Mouse (Mus musculus): ENCODE measurements at regions not wholly inside any gene's neighbourhood (a gene's known extent, or its start where the extent isn't known, plus 50 kb on each side); places are given as distances from the start of the nearest gene placed in this dataset.

DNA sequence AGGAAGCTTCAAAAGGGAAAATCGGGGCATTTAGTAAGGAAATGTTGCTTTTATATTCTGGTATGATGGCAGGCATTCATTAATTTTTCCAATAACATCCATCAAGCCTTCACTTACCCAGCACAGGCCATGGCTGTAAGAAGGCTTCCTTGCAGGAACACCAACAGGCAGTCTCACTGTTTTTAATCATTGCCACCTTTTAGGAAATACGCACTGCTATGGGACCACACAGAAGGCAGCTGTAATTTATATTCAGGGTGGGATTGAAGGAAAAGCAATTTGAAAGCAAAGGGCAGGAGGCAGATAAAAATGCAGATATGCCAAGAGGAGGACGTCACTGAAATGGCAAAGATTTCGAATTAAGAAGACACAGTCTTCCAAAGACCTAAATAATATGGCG, 937.8 kb downstream of the Adgrl2 start:
- no peak overlapping the region for H3K27ac ChIP-seq
- H3K36me3 ChIP-seq (ENCODE audit: insufficient read depth, low read length), result no peaks in the 10 kb centered on the region
- DNase-seq (ENCODE audit: low spot score) (no peak), ATAC-seq (replicated peaks; ENCODE audit: low FRiP score, low read depth) (no peak)
- 43% methylated on average over 5 of the region's 5 CpGs for WGBS
- H3K27me3 ChIP-seq (ENCODE audit: insufficient read depth, low read length), result no peaks in the 10 kb centered on the region
- no peak overlapping the region for H3K9ac ChIP-seq (ENCODE audit: low read depth, low read length)
- H3K4me2 ChIP-seq (ENCODE audit: low read length), result no peak overlapping the region
- H3K4me1 ChIP-seq (replicated peaks; ENCODE audit: insufficient read depth, low read length), result no peaks in the 10 kb centered on the region
- no peak for TF ChIP-seq CTCF (IDR thresholded peaks at IDR 0.05; ENCODE audit: low read depth)
- H3K4me3 ChIP-seq (replicated peaks; ENCODE audit: low read depth, low read length), result no peak overlapping the region
- no peaks in the 10 kb centered on the region for H3K9me3 ChIP-seq (replicated peaks; ENCODE audit: low read length)

DNA sequence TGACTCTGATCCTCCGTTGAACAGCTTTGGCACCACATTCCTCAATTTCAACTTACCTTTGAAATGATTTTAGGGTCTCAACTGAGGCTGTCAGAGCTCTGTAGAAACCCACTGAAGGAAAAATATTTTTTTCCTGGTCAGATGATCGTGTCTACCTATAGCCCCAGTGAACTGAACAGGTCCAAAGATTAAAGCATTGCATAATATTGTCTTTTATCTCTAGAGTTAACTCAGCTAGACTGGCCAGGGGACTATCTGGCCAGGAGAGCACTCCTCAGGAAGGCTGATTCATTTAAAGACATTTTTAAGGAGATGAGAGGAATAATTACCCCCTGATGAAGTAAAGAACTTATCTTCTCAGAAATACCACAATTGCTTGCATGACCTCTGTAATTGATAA, 942.1 kb downstream of the Adgrl2 start:
- Histone ChIP-seq H3K36me3 (ENCODE audit: insufficient read depth, low read length) (no peaks in the 10 kb centered on the region), H3K4me3 (replicated peaks; ENCODE audit: low read depth, low read length) (no peak overlapping the region), H3K9ac (ENCODE audit: low read depth, low read length) (no peak overlapping the region), H3K9me3 (replicated peaks; ENCODE audit: low read length) (no peaks in the 10 kb centered on the region), H3K27ac (no peak overlapping the region), H3K4me1 (replicated peaks; ENCODE audit: insufficient read depth, low read length) (no peaks in the 10 kb centered on the region), H3K4me2 (ENCODE audit: low read length) (no peak overlapping the region), H3K27me3 (ENCODE audit: insufficient read depth, low read length) (no peaks in the 10 kb centered on the region)
- no peak for TF ChIP-seq CTCF (IDR thresholded peaks at IDR 0.05; ENCODE audit: low read depth)
- WGBS, result 83% methylated on average over 2 of the region's 2 CpGs
- ATAC-seq (replicated peaks; ENCODE audit: low FRiP score, low read depth) (no peak), DNase-seq (ENCODE audit: low spot score) (no peak)

DNA sequence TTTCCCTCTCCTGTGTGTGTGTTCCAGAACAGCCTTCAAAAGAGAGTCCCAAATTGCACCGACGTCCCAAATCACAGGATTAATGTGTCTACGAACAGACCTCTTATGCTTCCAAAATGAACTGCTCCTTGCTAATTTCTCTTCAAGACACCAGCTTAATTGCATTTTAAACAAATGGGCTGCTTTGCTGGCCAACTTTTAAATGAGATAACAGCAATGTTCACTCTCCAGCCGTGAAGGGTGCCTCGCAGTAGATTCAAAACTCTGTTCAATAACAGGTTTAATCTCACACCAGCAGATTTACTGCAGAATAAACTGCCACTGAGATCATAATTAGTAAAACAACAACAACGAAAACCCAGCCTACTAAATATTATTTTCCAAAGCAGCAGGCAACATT, 957.8 kb downstream of the Adgrl2 start:
- Histone ChIP-seq H3K36me3 (ENCODE audit: insufficient read depth, low read length) (no peaks in the 10 kb centered on the region), H3K27ac (no peak overlapping the region), H3K4me2 (ENCODE audit: low read length) (no peak overlapping the region), H3K9me3 (replicated peaks; ENCODE audit: low read length) (no peaks in the 10 kb centered on the region), H3K4me3 (replicated peaks; ENCODE audit: low read depth, low read length) (no peak overlapping the region), H3K4me1 (replicated peaks; ENCODE audit: insufficient read depth, low read length) (no peaks in the 10 kb centered on the region), H3K27me3 (ENCODE audit: insufficient read depth, low read length) (no peaks in the 10 kb centered on the region), H3K9ac (ENCODE audit: low read depth, low read length) (no peak overlapping the region)
- WGBS, result 72% methylated on average over 6 of the region's 6 CpGs
- DNase-seq (ENCODE audit: low spot score) (no peak), ATAC-seq (replicated peaks; ENCODE audit: low FRiP score, low read depth) (no peak)
- no peak for TF ChIP-seq CTCF (IDR thresholded peaks at IDR 0.05; ENCODE audit: low read depth)

DNA sequence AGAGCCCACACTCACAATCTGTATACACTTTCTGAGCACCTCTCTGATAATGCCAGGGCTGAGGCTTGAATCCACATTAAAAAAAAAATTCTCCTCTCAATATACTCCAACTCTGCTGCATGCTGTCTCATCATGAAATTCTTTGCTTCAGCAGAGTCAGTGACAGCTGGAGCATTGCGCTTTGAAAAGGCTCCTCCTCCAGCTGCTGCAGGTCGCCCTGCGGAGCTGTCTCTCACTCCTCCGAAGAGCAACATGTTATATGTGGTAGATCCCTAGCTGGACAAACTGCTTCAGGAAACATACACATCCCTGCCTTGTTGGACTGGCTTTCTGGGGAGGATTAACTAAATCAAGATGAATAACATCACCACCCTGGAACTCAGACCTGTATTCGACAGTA, 984.5 kb downstream of the Adgrl2 start:
- TF ChIP-seq CTCF (IDR thresholded peaks at IDR 0.05; ENCODE audit: low read depth), result no peak
- no peak overlapping the region for H3K4me3 ChIP-seq (replicated peaks; ENCODE audit: low read depth, low read length)
- no peak overlapping the region for H3K4me2 ChIP-seq (ENCODE audit: low read length)
- no peaks in the 10 kb centered on the region for H3K4me1 ChIP-seq (replicated peaks; ENCODE audit: insufficient read depth, low read length)
- DNase-seq (ENCODE audit: low spot score) (peak; percentile 41), ATAC-seq (replicated peaks; ENCODE audit: low FRiP score, low read depth) (no peak)
- H3K9ac ChIP-seq (ENCODE audit: low read depth, low read length), result no peak overlapping the region
- no peaks in the 10 kb centered on the region for H3K9me3 ChIP-seq (replicated peaks; ENCODE audit: low read length)
- no peaks in the 10 kb centered on the region for H3K27me3 ChIP-seq (ENCODE audit: insufficient read depth, low read length)
- no peak overlapping the region for H3K27ac ChIP-seq
- no peaks in the 10 kb centered on the region for H3K36me3 ChIP-seq (ENCODE audit: insufficient read depth, low read length)
- 22% methylated on average over 5 of the region's 5 CpGs for WGBS

DNA sequence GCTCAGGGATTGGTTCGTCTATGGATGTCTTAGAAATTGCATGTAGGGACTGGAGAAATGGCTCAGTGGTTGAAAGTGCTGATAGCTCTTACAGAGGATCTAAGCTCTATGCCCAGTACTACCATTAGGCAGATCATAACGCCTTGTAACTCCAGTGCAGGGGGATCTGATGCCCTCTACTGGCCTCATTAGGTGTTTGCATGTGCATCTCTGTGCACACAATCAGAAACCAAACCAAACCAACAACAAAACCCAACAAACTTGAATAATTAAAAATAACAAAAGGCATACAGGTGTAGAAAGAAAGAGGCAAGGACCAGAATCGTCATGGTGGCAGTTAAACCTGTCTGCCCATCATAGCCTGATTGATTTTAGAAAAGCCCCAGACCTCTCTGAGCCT, 986.3 kb downstream of the Adgrl2 start:
- no peak for ATAC-seq (replicated peaks; ENCODE audit: low FRiP score, low read depth)

DNA sequence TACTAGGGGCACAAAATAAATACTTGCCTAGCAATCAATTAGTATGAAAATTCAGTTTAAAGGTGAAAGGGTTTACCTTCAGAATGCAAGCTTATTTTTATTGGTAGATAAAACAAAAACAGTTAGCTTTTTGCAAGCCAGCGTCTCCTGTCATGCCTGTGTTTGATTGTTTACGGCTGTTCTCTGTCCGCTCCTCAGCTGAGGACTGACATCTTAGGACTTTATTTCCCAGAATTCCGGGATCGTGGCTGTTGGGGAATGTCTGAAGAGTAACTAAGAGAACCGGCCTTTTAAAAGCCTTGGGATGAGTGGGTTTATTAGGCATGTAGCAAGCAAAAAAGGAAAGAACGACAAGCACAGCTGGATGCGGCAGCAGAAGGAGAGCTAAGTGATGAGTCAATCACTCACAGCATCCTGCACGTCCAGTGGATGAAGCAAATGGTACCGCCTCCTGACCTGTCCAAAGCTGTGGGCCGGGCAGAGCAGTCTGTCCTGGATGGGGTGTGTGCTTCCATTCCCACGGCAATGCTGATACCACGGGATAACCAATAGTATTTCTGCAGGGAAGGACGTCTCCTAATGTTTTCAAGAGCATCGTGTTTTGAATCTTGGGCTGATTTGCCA, 990.9 kb downstream of the Adgrl2 start:
- no peaks in the 10 kb centered on the region for H3K27me3 ChIP-seq (ENCODE audit: insufficient read depth, low read length)
- 46% methylated on average over 15 of the region's 15 CpGs for WGBS
- H3K36me3 ChIP-seq (ENCODE audit: insufficient read depth, low read length), result no peaks in the 10 kb centered on the region
- no peak overlapping the region for H3K27ac ChIP-seq
- no peak for ATAC-seq (replicated peaks; ENCODE audit: low FRiP score, low read depth)
- H3K4me1 ChIP-seq (replicated peaks; ENCODE audit: insufficient read depth, low read length), result 0 out of 2 replicates have a peak, but pooled peaks cover 4% of the 10 kb centered on the region
- no peak overlapping the region for H3K4me3 ChIP-seq (replicated peaks; ENCODE audit: low read depth, low read length)
- no peak for TF ChIP-seq CTCF (IDR thresholded peaks at IDR 0.05; ENCODE audit: low read depth)
- H3K4me2 ChIP-seq (ENCODE audit: low read length), result peak overlapping the region; percentile 35
- DNase-seq (ENCODE audit: low spot score), result peak; percentile 35
- no peaks in the 10 kb centered on the region for H3K9me3 ChIP-seq (replicated peaks; ENCODE audit: low read length)
- H3K9ac ChIP-seq (ENCODE audit: low read depth, low read length), result no peak overlapping the region

More for the DNA sequence above, 986.3 kb downstream of the Adgrl2 start:
- no peaks in the 10 kb centered on the region for H3K27me3 ChIP-seq (ENCODE audit: insufficient read depth, low read length)
- H3K9ac ChIP-seq (ENCODE audit: low read depth, low read length), result no peak overlapping the region
- H3K4me1 ChIP-seq (replicated peaks; ENCODE audit: insufficient read depth, low read length), result 0 out of 2 replicates have a peak, but pooled peaks cover 3% of the 10 kb centered on the region
- H3K9me3 ChIP-seq (replicated peaks; ENCODE audit: low read length), result no peaks in the 10 kb centered on the region
- H3K4me3 ChIP-seq (replicated peaks; ENCODE audit: low read depth, low read length), result no peak overlapping the region
- WGBS, result 70% methylated on average over 3 of the region's 3 CpGs
- peak; percentile 64 for TF ChIP-seq CTCF (IDR thresholded peaks at IDR 0.05; ENCODE audit: low read depth)
- no peak overlapping the region for H3K27ac ChIP-seq
- no peak for DNase-seq (ENCODE audit: low spot score)
- H3K36me3 ChIP-seq (ENCODE audit: insufficient read depth, low read length), result no peaks in the 10 kb centered on the region
- no peak overlapping the region for H3K4me2 ChIP-seq (ENCODE audit: low read length)

DNA sequence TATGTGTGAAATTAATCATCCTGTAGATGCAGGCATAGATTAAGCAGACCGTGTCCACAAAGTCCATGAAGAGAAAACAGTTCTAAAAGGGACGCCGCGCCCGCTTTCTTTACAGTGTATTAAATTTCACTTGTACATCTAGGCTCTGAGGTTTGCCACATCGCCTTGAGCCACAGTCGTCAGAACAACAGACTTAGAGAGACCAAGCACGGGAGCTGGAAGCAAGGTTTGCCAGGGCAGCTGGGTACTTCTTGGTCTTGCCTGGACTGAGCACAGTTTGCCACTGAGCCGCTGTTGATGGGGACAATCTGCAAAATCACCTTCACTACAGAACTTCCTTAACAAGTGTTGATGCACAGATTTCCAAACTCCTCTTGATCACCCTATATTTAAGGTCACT, 998.6 kb downstream of the Adgrl2 start:
- Histone ChIP-seq H3K36me3 (ENCODE audit: insufficient read depth, low read length) (no peaks in the 10 kb centered on the region), H3K9ac (ENCODE audit: low read depth, low read length) (no peak overlapping the region), H3K27ac (no peak overlapping the region), H3K27me3 (ENCODE audit: insufficient read depth, low read length) (no peaks in the 10 kb centered on the region), H3K4me1 (replicated peaks; ENCODE audit: insufficient read depth, low read length) (no peaks in the 10 kb centered on the region), H3K9me3 (replicated peaks; ENCODE audit: low read length) (no peaks in the 10 kb centered on the region), H3K4me2 (ENCODE audit: low read length) (no peak overlapping the region), H3K4me3 (replicated peaks; ENCODE audit: low read depth, low read length) (no peak overlapping the region)
- 43% methylated on average over 9 of the region's 9 CpGs for WGBS
- peak; percentile 23 for DNase-seq (ENCODE audit: low spot score)
- no peak for TF ChIP-seq CTCF (IDR thresholded peaks at IDR 0.05; ENCODE audit: low read depth)
- ATAC-seq (replicated peaks; ENCODE audit: low FRiP score, low read depth), result no peak
